Mouse (Mus musculus): Measurements from ENCODE around the gene Rhoa. TPM values are rescaled to one million over a fixed set of nuclear protein-coding genes. Genes with fewer than 3 reads are reported as not detected.

Rhoa gene
- polyA plus RNA-seq, 1 experiment from 2014 or later: 455 TPM

DNA sequence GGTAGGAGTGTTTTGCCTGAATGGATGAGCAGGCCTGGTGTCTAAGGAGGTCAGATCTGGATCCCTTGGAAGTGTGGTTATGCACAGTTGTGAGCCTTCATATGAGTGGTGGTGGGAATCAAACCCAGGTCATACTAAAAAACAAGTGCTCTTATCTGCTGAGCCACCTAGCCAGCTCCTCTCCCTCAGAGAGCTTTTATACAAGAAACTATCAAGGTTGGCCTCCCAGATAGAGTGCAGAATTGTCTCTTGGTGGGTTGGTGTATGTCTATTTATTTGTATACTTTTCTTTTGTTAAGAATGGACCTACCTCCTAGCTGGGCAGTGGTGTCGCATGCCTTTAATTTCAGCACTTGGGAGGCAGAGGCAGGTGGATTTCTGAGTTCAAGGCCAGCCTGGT is 37.9 kb downstream of the Rhoa start:
- 83% methylated on average over 1 of the region's 1 CpGs for WGBS
- ATAC-seq (ENCODE audit: insufficient read depth, low FRiP score, low read depth): no peak
- no peak overlapping the region for H3K9ac ChIP-seq
- H3K36me3 ChIP-seq: no peaks in the 10 kb centered on the region
- H3K27me3 ChIP-seq (replicated peaks): no peaks in the 10 kb centered on the region
- H3K4me2 ChIP-seq: no peak overlapping the region
- H3K4me1 ChIP-seq: peaks cover 18% of the 10 kb centered on the region
- no peak overlapping the region for H3K27ac ChIP-seq
- no peaks in the 10 kb centered on the region for H3K9me3 ChIP-seq
- no peak overlapping the region for H3K4me3 ChIP-seq (replicated peaks)

- 83% methylated on average over 4 of the region's 4 CpGs for WGBS
- Histone ChIP-seq H3K36me3 (no peaks in the 10 kb centered on the region), H3K4me1 (peaks cover 23% of the 10 kb centered on the region), H3K27ac (no peak overlapping the region), H3K27me3 (replicated peaks) (no peaks in the 10 kb centered on the region), H3K4me2 (no peak overlapping the region), H3K4me3 (replicated peaks) (no peak overlapping the region), H3K9ac (no peak overlapping the region), H3K9me3 (no peaks in the 10 kb centered on the region)
- ATAC-seq (ENCODE audit: insufficient read depth, low FRiP score, low read depth): no peak
These were observed 38.5 kb downstream of the Rhoa start for GRCm38 (mm10) chr9:108344471-108344870.

GRCm38 (mm10) chr9:108347024-108347423 is 41.1 kb downstream of the Rhoa start:
- H3K27ac ChIP-seq: peak overlapping the region; percentile 88
- H3K4me1 ChIP-seq: peaks cover 12% of the 10 kb centered on the region; the same call in 1 of the 2 replicates
- no peak for ATAC-seq (ENCODE audit: insufficient read depth, low FRiP score, low read depth)
- peak overlapping the region; percentile 70 for H3K4me2 ChIP-seq
- peak overlapping the region; percentile 35 for H3K9ac ChIP-seq
- no peaks in the 10 kb centered on the region for H3K9me3 ChIP-seq
- peak overlapping the region; percentile 96 for H3K4me3 ChIP-seq (replicated peaks)
- no peaks in the 10 kb centered on the region for H3K27me3 ChIP-seq (replicated peaks)
- 4% methylated on average over 11 of the region's 11 CpGs for WGBS
- H3K36me3 ChIP-seq: peaks cover 20% of the 10 kb centered on the region

DNA sequence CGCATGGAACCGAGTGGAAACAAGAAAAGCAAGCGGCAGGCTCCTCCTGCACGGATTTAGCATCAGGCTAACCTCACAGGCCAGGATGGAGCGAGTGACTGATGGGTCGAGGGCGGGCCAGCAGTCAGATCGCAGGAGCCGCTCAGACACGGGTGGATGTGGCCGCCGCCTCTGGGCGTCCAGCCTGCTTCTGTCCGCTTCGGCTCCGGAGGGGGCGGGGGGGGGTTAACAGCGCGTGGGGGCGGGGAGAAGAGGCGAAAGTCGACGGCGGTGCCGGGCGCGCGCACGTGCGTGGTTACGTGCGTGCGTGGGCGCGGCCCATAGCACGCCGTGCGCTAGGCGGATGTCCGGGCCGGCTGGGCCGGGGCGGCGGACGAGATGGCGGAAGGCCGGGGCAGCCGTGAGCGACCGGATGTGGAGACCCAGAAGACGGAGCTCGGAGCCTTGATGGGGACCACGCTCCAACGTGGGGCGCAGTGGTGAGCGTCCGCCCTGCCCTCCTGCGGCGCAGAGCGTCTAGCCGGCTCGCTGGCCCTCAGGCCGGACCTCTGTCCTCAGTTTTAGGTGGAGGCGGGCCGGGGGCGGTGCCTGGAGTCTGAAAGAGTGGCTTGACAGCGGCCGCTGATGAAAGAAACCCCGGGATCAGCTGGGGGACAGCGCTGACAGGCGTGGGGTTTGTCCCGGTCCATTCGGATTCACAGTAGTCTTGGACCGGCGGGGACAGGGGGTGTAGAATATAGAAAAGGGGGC is 41.8 kb downstream of the Rhoa start, which contains the start of gene Usp4:
Gene Usp4 (plus strand): TSS at position 314 of the 750 bp plus-strand sequence.
- peak within 1 kb of the TSS; percentile 70 for H3K4me2 ChIP-seq
- no peaks in the 10 kb centered on the region for H3K27me3 ChIP-seq (replicated peaks)
- H3K9me3 ChIP-seq: no peaks in the 10 kb centered on the region
- peak within 1 kb of the TSS; percentile 88 for H3K27ac ChIP-seq
- peaks cover 27% of the 10 kb centered on the region for H3K36me3 ChIP-seq
- under 1% methylated on average over 74 of the region's 75 CpGs for WGBS
- peaks cover 9% of the 10 kb centered on the region; the same call in 1 of the 2 replicates for H3K4me1 ChIP-seq
- peak within 1 kb of the TSS; percentile 35 for H3K9ac ChIP-seq
- peak; percentile 94 for ATAC-seq (ENCODE audit: insufficient read depth, low FRiP score, low read depth)
- H3K4me3 ChIP-seq (replicated peaks): peak within 1 kb of the TSS; percentile 96

DNA sequence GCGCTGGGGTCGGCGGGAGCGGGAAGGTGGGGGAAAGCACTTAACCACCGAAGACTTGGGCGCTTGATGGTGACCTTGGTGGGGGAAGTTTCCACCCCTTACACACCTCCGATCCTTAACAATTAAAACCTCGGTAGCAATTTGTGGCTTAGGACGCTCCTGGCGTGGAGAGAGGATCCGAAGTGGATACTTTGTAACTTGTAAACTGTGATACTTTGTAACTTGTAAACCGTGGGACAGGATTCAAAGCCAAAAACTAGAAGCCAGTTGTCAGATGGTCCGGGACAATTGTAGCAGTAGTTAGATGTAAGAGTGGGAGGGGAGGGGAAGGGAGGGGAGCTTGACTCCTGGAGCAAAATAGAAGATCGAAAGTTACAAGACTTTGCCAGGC is 42.4 kb downstream of the Rhoa start:
- no peaks in the 10 kb centered on the region for H3K27me3 ChIP-seq (replicated peaks)
- H3K4me2 ChIP-seq: peak overlapping the region; percentile 70
- WGBS: 4% methylated on average over 14 of the region's 14 CpGs
- no peak for ATAC-seq (ENCODE audit: insufficient read depth, low FRiP score, low read depth)
- H3K9me3 ChIP-seq: no peaks in the 10 kb centered on the region
- peaks cover 32% of the 10 kb centered on the region for H3K36me3 ChIP-seq
- H3K9ac ChIP-seq: peak overlapping the region; percentile 35
- H3K27ac ChIP-seq: peak overlapping the region; percentile 88; the same call in 1 of the 2 replicates
- peaks cover 9% of the 10 kb centered on the region; the same call in 1 of the 2 replicates for H3K4me1 ChIP-seq
- peak overlapping the region; percentile 96 for H3K4me3 ChIP-seq (replicated peaks)

DNA sequence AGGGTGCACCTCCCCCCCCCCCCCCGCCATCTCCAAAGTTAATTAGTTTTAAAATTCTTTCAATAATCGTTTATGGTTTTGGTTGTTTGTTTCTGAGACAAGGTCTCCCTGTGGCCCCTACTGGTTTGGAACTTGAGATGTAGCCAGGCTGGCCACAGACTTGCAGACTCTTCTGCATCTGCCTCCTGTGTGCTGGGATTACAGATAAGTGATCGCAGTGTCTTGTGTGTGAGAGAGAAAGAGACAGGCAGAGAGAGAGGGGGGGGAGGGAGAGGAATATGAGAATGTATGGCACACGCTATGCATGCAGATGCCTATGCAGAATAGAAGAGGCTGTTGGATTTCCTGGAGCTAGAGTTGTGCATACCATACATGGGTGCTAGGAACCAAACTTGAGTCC is 43.8 kb downstream of the Rhoa start:
- WGBS: 83% methylated on average over 4 of the region's 4 CpGs
- H3K4me3 ChIP-seq (replicated peaks): no peak overlapping the region

DNA sequence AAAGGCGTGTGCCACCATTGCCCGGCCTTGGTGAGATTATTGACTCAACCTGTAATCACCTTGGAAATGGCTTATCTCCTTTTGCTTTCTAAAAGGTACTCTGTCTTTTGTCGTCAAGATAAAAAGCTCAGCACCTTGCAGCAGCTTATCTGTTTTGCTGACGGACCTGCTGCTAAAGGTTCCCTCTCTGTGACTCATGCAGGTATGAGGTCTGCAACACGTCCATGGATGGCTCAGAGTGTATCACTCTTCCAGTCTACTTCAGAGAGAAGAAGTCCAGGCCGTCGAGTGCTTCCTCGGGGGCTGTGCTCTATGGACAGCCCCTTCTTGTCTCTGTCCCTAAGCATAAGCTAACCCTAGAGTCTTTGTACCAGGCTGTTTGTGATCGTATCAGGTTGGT is 72.3 kb downstream of the Rhoa start:
- H3K4me3 ChIP-seq (replicated peaks): no peak overlapping the region
- H3K27ac ChIP-seq: 0 out of 2 replicates have a peak overlapping the region, but pooled peaks have one; percentile 9
- no peak overlapping the region for H3K9ac ChIP-seq
- no peak overlapping the region for H3K4me2 ChIP-seq
- peak; percentile 75 for ATAC-seq (ENCODE audit: insufficient read depth, low FRiP score, low read depth)
- H3K27me3 ChIP-seq (replicated peaks): no peaks in the 10 kb centered on the region
- peaks cover 45% of the 10 kb centered on the region for H3K36me3 ChIP-seq
- H3K4me1 ChIP-seq: no peaks in the 10 kb centered on the region
- H3K9me3 ChIP-seq: no peaks in the 10 kb centered on the region
- WGBS: 77% methylated on average over 9 of the region's 9 CpGs

More for the DNA sequence above, 43.8 kb downstream of the Rhoa start:
- Histone ChIP-seq H3K9ac (no peak overlapping the region), H3K4me2 (no peak overlapping the region), H3K27ac (no peak overlapping the region), H3K27me3 (replicated peaks) (no peaks in the 10 kb centered on the region), H3K4me1 (peaks cover 9% of the 10 kb centered on the region; the same call in 1 of the 2 replicates), H3K36me3 (peaks cover 44% of the 10 kb centered on the region), H3K9me3 (no peaks in the 10 kb centered on the region)
- ATAC-seq (ENCODE audit: insufficient read depth, low FRiP score, low read depth): no peak

- no peak overlapping the region for H3K4me2 ChIP-seq
- no peaks in the 10 kb centered on the region for H3K27me3 ChIP-seq (replicated peaks)
- peak; percentile 37; the same call in 1 of the 2 replicates for ATAC-seq (ENCODE audit: insufficient read depth, low FRiP score, low read depth)
- H3K4me3 ChIP-seq (replicated peaks): no peak overlapping the region
- H3K9me3 ChIP-seq: no peaks in the 10 kb centered on the region
- H3K9ac ChIP-seq: no peak overlapping the region
- peaks cover 40% of the 10 kb centered on the region for H3K36me3 ChIP-seq
- 0 out of 2 replicates have a peak overlapping the region, but pooled peaks have one; percentile 9 for H3K27ac ChIP-seq
- WGBS: 72% methylated on average over 5 of the region's 5 CpGs
- no peaks in the 10 kb centered on the region for H3K4me1 ChIP-seq
These were observed 72.8 kb downstream of the Rhoa start for GRCm38 (mm10) chr9:108378736-108379135.

- Histone ChIP-seq H3K9ac (no peak overlapping the region), H3K36me3 (peaks cover 39% of the 10 kb centered on the region), H3K27ac (no peak overlapping the region), H3K9me3 (no peaks in the 10 kb centered on the region), H3K4me3 (replicated peaks) (no peak overlapping the region), H3K27me3 (replicated peaks) (no peaks in the 10 kb centered on the region), H3K4me1 (no peaks in the 10 kb centered on the region), H3K4me2 (no peak overlapping the region)
- no peak for ATAC-seq (ENCODE audit: insufficient read depth, low FRiP score, low read depth)
- 86% methylated on average over 4 of the region's 4 CpGs for WGBS
These were observed 73.4 kb downstream of the Rhoa start for GRCm38 (mm10) chr9:108379294-108379693.

- ATAC-seq (ENCODE audit: insufficient read depth, low FRiP score, low read depth): no peak
- H3K9me3 ChIP-seq: no peaks in the 10 kb centered on the region
- peaks cover 37% of the 10 kb centered on the region for H3K36me3 ChIP-seq
- WGBS: 95% methylated on average over 9 of the region's 9 CpGs
- no peak overlapping the region for H3K4me3 ChIP-seq (replicated peaks)
- no peak overlapping the region for H3K27ac ChIP-seq
- no peak overlapping the region for H3K4me2 ChIP-seq
- H3K27me3 ChIP-seq (replicated peaks): no peaks in the 10 kb centered on the region
- H3K4me1 ChIP-seq: no peaks in the 10 kb centered on the region
- H3K9ac ChIP-seq: no peak overlapping the region
These were observed 75.5 kb downstream of the Rhoa start for GRCm38 (mm10) chr9:108381382-108381781.

GRCm38 (mm10) chr9:108385006-108385405 is 79.1 kb downstream of the Rhoa start:
- Histone ChIP-seq H3K27ac (no peak overlapping the region), H3K9ac (no peak overlapping the region), H3K4me2 (no peak overlapping the region), H3K9me3 (no peaks in the 10 kb centered on the region), H3K4me1 (no peaks in the 10 kb centered on the region), H3K4me3 (replicated peaks) (no peak overlapping the region), H3K27me3 (replicated peaks) (no peaks in the 10 kb centered on the region), H3K36me3 (peaks cover 45% of the 10 kb centered on the region)
- WGBS: 65% methylated on average over 7 of the region's 7 CpGs
- no peak for ATAC-seq (ENCODE audit: insufficient read depth, low FRiP score, low read depth)

- Histone ChIP-seq H3K4me3 (replicated peaks) (no peak overlapping the region), H3K9me3 (no peaks in the 10 kb centered on the region), H3K4me1 (no peaks in the 10 kb centered on the region), H3K9ac (no peak overlapping the region), H3K4me2 (no peak overlapping the region), H3K27ac (no peak overlapping the region), H3K36me3 (peaks cover 37% of the 10 kb centered on the region), H3K27me3 (replicated peaks) (no peaks in the 10 kb centered on the region)
- no peak for ATAC-seq (ENCODE audit: insufficient read depth, low FRiP score, low read depth)
- WGBS: 78% methylated on average over 4 of the region's 4 CpGs
These were observed 80.9 kb downstream of the Rhoa start for GRCm38 (mm10) chr9:108386816-108387215.
